Mouse (Mus musculus) embryo, embryonic 10 days (tissue): ENCODE measurements at regions not wholly inside any gene's neighbourhood (a gene's known extent, or its start where the extent isn't known, plus 50 kb on each side); places are given as distances from the start of the nearest gene placed in this dataset.
A peak's percentile ranks its signal among the peaks of the same experiment; 100 is the strongest.

Experiments used
- DNase-seq: peaks from one replicate; pipeline ENCODE4 v3.0.0-alpha.2; 2015; ENCODE audit warnings: low spot score

DNA sequence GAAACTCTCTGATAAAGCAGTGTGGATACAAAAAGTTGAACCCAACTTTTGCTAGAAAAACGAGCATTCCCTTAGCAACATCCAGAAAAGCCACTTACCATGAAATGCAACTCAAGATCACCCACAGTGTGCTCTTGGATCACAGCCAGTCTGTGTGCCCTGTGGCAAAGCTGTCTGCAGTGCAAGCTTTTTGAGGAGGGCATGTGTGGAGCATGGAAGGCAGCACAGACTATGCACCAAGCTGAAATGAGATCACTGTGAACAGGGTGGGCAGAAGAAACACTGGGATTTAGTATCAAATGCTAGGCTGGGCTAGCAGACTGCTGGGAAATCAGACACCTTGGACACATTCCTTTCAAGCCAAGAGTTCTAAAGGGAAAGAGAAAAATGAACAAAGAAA is 162.4 kb downstream of the Sim1 start:
- DNase-seq = no peak

DNA sequence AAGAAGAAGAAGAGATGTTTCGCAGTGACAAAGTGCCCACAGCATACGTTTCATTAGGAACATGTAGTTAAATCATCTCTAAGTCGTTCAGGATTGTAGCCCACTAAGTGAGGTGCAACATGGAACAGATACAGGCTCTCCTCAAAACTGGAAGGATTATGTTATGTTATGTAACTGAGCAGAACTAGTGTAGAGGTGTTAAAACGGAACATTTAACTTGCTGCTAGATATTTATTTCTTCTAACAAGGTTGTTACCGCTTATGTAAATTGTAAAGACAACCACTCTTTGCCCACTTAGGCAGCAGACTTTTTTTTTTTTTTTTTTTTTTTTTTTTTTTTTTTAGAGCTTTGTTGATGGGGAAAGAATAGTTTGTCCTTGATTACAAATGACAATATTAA is 163.8 kb downstream of the Sim1 start:
- DNase-seq = no peak

DNA sequence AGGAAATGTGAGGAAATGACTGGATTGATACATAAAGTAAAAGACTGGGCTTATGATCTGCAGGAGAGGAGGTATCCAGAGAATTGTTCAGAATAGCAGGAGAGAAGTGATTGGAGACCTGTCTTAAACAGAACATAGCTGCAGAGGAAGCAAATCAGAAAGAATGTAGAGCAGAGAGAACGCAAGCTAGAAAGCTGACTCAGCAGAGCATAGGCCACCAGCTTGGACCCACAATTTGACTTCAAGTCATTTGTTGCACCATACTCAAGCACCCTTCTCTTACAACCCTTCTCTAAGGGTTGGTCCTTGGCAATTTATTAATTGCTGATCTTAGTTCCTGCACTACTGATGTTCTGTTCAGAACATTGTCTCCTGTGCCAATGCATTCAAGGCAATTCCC is 207.0 kb downstream of the Sim1 start:
- DNase-seq = no peak

DNA sequence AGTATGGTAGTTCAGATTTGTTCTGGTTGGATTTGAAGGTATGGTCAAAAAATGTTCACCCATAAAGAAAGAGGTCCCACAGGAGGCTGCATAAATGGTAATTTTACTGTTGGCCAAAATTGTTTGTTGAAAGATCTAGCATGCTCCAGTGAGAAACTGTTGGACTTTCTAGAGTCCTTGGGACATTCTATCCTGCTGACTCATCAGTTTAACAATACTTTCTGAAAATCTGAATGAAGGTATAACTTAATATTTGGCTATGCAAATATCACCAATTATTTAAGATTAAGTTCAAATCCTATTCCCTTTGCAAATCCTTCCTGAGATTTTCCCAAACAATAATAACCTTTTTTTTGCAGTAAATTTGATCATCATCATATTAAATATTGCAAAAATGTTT is 257.3 kb downstream of the Sim1 start:
- no peak for DNase-seq

DNA sequence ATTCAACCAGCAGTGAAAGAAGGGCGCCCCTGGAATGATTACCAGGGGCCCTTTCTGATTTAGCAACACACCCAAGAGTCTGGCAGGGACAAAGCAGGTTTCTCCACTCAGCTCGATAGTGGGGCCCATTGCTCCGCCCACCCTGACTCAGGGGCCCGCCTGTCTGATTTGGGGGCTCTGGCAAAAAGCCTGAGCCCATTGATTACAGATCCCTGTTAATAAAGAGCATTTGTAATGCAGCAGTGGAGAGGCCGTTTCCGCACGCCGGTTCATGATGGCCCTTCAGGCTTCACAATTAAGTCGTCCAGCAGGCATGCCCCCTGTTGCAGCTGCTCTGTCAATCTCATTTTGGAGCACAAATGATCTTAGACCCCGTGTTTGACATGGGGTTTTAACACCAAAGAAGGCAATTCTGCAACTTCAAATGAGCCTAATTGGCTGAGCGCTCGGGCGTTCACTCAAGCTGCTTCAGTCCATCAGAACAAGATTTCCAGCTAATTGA is 259.0 kb downstream of the Sim1 start:
- DNase-seq = peak; percentile 84

DNA sequence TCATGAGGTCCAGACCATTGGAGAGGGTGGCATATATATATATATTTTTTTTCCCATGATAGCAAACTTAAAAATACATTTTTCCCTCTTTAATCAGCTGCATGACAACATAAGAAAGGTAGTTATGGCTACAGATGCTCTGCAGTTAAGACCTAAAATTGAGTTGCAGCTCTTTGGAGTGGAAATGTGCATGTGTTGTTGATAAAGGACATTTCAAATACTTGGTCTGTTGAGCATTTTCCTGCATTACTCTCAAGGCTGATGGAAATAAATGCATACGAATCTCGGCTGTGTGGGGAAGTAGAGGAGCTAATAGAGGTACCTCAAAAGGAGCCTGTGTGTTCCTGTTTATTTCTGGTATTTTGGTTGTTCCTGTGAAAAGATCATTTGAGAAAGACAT is 259.5 kb downstream of the Sim1 start:
- no peak for DNase-seq

DNA sequence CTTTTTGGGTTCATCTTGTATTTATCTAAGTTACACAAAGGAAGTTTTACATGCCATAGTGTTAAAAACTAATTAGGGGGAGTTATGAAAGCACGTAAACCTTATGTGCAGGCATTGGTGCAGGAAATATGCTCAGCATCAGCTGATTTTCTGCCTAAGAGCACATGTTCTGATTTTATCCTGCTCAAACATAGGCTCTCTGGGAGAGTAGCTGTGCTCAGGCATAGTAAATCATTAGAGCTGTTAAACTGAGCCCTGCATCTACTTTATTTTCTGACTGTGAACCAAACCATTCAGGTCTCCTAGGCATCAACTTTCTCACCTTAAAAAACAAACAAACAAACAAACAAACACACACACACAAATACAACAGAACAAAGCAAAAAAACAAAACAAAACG is 260.2 kb downstream of the Sim1 start:
- no peak for DNase-seq

DNA sequence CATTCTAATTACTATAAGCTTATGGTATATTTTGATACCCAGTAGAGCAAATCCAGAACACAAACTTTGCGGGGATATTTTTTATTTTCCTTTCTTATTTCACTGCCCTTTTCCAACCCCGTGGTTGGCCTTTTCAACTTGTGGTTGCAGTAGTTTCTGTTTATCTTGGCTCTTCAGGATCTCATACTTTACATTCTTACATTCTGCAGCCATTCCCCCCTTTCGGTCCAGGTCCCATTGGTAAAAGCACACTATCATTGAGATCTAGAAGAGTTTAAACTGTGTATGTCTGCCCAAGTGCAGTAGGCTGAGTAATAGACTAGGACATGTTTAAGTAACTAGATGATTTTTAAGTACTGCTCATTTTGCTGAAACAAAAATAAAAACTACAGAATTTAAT is 279.1 kb downstream of the Sim1 start:
- DNase-seq = no peak

DNA sequence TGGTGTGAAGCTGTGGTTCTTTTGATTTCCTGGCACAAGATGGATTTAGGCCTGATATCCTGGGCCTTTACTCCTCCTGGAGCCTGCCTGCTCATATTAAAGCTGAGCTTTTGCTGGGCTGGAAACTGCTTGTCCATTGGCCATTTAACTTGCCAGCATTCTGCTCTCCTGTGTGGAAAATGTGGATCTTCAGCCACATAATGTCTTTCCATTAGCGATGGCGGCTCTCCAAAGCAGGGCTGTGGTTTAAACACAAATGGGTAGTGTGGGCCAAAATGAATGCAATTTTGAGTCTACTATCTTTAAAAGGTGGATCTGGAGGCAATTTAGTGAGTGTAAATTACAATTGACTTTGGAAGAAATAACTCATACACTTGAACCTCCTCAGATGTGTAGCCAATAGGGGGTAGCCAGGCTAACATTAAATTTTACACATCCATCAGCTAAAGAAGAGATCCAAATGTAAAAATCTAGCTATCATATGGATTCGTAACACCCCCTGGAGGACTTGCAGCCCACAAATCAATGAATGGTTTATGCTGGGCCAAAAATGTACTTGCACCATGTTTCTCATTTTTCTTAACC is 281.5 kb downstream of the Sim1 start:
- no peak for DNase-seq

DNA sequence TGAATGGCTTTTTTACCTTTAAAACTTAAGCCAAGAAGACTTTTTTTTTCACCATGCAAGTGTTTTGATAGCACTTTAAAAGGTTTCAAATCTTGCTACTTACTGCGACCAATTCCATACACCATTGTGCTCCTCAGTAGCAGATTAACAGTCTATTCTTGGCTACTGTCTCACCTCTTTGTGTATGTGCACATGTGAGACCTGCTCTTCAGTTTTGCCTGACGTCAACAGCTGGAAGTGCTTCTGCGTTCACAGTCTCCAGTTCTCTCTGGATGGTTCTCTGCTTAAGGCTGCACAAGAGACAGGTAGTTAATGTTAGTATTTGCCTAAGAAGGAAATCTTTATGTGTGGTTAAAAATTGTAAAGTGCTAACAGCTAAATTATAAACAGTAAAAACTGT is 282.1 kb downstream of the Sim1 start:
- no peak for DNase-seq

DNA sequence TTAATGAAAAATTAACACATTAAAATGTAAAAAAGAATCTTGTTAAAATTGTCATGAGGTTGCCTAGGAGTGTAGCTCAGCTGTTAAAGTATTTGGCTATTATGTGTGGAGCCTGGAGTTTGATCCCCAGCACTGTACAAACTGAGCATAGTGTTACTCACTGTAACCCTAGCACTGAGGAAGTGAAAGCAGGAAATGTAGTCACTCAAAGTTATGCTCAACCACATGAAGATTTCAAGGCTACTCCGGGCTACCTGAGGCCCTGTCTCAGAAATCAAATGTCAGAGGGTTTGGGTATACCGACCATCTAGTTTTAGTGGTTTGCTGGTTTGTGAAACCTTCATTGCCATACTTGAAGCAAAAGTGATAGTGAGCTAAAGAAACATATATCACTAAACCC is 287.2 kb downstream of the Sim1 start:
- no peak for DNase-seq

DNA sequence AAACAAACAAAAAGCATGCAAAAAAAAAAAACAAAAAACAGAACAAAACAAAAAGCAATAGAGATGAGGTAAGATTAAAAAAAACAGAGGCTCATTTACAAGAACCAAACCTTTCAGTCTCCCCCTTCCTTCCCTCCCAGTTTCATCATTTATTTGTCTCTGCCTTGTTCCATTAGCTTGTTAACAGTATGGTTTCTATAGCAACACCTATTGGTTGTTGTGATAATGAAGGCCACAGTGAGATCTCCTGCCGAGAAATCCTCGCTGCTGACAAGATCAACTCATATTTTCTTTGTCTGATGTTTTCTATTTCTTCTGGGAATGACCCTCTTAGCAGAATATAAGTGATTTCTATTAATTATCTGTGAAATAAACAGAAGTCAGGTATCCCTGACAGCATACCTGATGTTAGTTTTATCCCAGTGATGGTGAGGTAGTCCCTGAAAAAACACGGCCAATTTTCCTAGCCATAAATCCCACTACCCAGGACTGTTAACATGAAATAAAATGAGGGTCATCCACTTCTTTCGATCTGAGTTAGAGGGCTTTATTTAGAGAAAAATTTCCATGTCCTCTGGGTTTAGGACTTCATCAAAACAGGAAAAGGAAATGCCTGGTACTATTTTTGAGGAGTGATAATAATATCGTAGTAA is 288.9 kb upstream of the Gm49339 start:
- DNase-seq = no peak

DNA sequence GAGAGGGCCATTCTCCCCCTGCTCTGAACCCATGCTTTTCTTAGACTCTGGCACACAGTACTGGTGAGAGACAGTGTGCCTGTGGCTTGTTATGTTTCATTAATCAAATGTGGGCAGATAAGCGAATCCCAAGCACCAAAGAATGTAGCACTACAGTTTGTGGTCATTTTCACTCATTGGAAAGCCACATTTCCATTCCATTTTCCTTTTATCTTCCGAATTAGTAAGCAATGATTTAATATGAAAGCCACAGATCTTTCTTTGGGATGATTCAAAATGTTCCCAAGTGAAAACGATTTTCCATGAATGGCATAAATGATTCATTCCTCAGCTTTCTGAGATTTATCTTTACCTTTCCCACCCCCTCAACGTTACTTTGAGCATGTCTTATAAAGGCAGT is 260.9 kb upstream of the Gm49339 start:
- DNase-seq = no peak

DNA sequence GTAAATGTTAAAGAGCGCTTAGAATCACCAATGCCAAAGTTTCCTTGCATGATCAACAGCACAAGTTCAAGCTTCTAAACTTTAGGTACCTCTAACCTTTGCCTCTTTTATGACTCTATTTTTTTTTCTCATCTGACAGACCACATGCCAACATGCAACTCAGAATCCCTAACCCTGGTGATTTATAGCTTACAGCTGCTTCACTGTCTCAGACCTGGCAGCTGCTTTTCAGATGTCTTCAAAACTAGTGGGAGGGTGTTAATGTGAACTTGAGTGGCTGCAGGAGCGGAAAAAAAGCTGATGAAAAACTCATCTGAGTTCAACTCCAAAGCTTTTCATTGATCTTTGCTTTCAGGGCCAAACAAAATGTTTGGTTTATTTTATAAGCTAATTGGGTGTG is 246.8 kb upstream of the Gm49339 start:
- peak; percentile 34 for DNase-seq

DNA sequence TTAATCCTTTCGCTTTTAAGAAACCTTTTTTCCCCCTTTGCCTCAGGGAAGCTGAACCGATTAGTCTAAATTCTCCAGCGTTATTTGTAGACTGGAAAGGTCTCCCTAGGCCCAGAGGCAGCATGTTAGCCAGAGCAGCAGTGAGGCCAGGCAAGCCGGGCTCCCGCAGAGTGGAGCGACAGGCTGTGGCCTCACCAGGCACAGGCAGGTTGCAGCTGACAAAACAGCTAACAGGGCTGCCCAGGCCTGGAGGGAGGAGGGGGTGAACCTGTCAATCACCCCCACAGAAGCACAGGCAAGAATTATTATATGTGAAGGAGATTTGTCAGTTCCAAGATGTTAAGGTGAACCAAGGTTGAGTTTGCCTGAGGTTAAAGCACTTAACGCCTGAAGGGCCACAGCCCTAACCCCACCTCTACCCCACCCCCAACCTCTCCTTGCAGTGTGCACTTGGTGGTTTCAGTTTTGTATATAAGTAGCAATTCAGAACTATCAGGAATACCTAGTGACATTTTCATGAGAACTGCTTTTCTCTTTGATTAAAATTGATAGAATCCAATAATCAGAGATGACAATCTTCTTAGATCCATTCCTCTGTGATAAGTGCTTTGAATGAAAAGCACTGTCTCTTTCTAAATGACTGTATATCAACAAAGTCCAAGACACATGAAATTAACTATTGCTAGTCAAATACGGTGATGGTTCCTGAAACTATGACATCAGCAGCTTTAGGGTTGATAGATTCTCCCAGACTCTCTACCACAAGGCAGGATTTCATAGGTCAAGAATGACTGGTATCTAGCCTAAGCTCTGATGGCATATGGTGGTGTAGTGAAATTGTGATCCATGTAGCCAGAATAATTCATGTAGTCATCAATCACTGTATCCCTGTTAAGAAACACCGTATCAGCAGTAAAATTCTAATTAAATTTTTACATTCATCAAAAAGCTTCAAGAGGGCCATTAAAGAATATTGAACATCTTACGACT is 244.5 kb upstream of the Gm49339 start:
- peak; percentile 81 for DNase-seq

DNA sequence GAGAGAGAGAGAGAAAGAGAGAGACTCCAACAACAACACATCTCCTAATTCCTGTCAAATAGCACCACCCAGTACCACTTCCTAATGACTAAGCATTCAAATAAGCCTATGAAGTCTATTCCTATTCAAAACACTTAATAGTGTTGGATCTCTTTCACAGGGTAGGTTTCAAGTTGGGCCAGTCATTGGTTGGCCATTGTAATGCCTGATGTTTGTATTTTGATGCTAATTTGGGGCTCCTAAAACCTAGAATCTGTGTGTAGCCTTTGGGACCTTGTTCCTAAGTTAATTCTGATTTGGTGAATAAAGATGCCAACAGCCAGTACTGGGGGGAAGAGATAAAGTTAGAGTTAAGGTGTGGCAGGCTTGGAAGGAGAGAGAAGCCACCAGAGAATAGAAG is 242.3 kb upstream of the Gm49339 start:
- DNase-seq = no peak

DNA sequence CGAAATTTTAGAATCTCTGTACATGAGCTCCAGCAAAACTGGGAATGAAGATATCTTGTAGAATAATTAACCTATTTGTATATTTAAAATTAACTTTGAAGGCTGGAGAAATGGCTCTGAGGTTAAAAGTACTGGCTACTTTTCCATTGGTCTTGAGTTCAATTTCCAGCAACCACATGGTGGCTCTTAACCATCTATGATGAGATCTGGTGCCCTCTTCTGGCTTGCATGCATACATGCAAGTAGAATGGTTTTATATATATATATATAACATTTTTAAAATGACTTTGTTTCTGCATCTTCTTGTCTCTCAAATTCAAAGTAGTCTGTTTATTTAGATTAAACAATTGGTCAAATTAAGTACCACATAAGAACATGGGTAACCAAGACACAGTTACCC is 227.0 kb upstream of the Gm49339 start:
- DNase-seq = no peak

DNA sequence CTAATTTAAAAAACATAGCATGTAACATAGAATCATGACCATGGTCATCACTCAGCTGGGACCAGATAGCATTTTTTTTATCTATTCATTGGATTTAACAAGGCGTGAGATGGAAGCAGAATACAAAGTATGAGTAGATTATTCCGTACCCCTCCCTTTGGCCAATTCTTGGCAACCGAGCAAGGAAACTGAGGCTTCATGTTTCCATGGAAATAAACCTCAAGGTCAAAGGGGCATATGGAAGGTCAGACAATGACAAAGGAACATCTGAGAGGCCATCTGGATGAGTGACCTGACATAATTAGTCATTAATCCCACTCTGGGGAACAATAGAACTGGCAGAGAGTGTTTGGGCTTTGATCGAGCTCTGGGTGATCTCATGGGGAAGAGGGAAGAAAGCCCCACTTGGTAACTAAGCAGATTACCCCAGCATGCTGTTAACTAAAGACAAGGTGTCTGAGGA is 222.8 kb upstream of the Gm49339 start:
- peak; percentile 87 for DNase-seq

DNA sequence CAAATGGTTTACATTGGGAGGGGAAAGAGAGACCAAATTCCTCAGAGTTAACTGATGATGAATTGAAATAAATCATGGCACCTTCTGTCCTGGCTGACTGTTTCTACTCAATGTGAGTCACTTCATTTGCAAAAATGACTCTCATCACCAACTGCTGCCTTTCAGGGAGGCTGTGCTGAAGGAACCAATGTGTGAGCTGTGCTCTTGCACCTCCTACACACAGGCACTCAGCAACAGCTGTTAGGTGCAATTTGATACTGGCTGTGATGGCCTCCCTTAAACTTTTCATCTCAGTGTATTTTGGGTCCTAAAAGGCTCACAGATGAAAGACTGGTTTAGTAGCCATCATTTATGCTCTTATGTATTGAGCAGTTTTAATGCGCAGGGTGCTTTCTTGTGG is 209.0 kb upstream of the Gm49339 start:
- DNase-seq = peak; percentile 46

DNA sequence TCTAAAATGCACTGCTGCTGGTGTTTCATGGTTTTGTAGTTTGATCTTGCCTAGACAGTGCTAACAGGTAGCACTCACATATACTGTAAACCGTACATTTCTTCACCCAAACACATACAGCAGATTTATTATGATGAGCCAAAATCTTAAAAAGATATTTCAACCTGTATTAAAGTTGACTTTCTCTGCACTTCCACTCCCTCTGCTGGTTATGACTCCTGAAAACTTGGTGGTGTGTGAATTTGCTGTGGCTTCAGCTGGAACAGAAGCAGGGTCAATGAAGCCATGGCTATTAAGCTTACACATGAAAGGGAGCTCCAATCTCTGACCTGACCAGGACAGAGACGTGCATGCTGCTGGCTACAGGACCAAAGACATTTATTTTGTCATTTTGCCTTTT is 202.2 kb upstream of the Gm49339 start:
- peak; percentile 9 for DNase-seq

DNA sequence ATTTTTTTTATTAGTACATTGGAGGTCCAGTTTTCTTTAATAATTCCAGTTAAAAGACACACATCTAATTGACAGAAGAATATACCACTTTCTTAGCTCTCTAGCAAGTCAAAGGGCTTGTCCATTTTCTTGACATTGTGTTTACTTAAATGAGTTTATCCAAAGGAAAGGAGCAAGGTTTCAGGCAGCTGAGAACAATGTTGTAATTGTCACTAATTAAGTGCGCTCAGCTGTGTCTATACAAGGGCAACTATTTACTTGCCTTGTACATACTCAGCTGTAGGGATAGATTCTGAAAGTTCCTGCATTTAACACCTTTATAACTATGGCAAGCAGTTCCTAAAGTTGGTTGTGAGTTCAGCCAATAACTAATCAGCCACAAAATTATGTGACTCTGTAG is 198.0 kb upstream of the Gm49339 start:
- DNase-seq = no peak

DNA sequence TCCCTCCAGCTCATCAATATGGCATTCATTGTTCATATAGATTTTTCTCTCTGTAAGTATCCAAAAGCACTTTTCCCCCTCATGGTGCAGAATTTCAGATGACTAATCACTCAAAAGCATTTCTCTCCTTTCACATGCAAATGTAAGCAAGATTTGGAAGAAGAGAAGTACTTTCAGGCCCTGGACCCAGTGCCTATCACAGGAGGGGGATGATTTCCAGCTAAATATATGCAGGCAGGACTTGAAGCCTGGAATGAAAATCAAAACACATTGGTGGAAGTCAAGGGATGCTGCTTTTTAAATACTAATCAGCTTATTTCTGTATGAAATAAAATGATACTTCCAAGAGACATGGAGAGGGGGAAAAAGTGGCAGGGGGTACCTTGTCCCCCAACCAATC is 195.9 kb upstream of the Gm49339 start:
- no peak for DNase-seq

DNA sequence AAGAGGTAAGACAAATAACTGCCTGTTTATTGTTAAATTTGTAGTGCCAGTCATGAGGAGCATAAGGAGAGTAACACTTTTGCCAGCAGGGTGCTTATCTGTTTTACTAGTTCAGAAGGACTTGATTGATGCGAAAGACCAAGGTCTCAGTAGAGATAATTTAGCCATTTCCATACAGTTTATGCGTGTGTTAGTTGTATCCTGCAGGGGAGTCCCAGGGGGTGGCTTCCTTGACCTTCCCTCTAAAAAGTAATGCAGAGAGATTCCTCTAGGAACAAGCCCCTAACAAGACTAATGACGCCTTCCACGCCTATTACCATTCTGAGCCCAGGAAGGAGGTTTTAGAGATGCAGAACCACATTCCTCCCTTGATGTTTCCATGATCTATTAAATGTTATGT is 192.6 kb upstream of the Gm49339 start:
- peak; percentile 11 for DNase-seq
